Mouse (Mus musculus) olfactory bulb, adult 2 months (tissue): ENCODE data around the gene Akr1c19. TPM values are rescaled to one million over a fixed set of nuclear protein-coding genes. Genes with fewer than 3 reads are reported as not detected.
"Not testable (repeated sequence)": the region's sequence is repeated elsewhere in the genome, so short reads cannot be mapped to it uniquely, and the experiment has no call there.

Experiments
- H3K27ac ChIP-seq: fragments of 200-500 bp; 2 replicates; pipeline ENCODE4 v1.5.1; 2012; ENCODE audit warnings: low read depth, low read length; ENCODE audit not compliant: insufficient read depth
- H3K4me1 ChIP-seq: fragments of 200-500 bp; 2 replicates; pipeline ENCODE4 v1.6.1; 2012; ENCODE audit warnings: low read length; ENCODE audit not compliant: control insufficient read depth, insufficient read depth
- H3K4me3 ChIP-seq: fragments of 200-500 bp; 2 replicates; pipeline ENCODE4 v1.5.1; 2012; ENCODE audit warnings: mild to moderate bottlenecking, low read depth, low read length, moderate library complexity; ENCODE audit not compliant: insufficient read depth
- CTCF ChIP-seq: fragments of 200-500 bp; IDR thresholded peaks from 2 replicates; pipeline ENCODE4 v1.5.1; 2012; ENCODE audit warnings: low read depth, mild to moderate bottlenecking, low read length, moderate library complexity; ENCODE audit not compliant: insufficient read depth
- POLR2A ChIP-seq: fragments of 200-500 bp; IDR thresholded peaks from 2 replicates; pipeline ENCODE4 v1.6.1; 2012; ENCODE audit warnings: mild to moderate bottlenecking, low read depth, low read length, moderate library complexity; ENCODE audit not compliant: insufficient read depth
- WGBS: fragments of 180-500 bp; shearing (Covaris S2); methylation state at CpG from one replicate; pipeline ENCODE4 v1.1.7; 2018; 5-methylcytosine and 5-hydroxymethylcytosine counted together
- polyA plus RNA-seq: library from polyadenylated mRNA; stranded (reverse); fragments of >200 nt; gene quantifications from 2 replicates; pipeline ENCODE4 v1.2.4, GENCODE M21; 2012; ENCODE audit warnings: low replicate concordance; ENCODE audit not compliant: missing spikeins, insufficient read depth, insufficient read length

Akr1c19 gene
- polyA plus RNA-seq, result not detected in 2 replicates

GRCm38 (mm10) chr13:4228441-4228840 is at the start of gene Akr1c19:
Gene Akr1c19, plus strand, starts transcription at chr13:4228700.
- H3K4me1 ChIP-seq, result no peaks in the 10 kb centered on the region
- no peak within 1 kb of the TSS for H3K27ac ChIP-seq
- no peak within 1 kb of the TSS for H3K4me3 ChIP-seq
- TF ChIP-seq CTCF (no peak), POLR2A (no peak)
- WGBS, result 46% methylated on average over 1 of the region's 1 CpGs

DNA sequence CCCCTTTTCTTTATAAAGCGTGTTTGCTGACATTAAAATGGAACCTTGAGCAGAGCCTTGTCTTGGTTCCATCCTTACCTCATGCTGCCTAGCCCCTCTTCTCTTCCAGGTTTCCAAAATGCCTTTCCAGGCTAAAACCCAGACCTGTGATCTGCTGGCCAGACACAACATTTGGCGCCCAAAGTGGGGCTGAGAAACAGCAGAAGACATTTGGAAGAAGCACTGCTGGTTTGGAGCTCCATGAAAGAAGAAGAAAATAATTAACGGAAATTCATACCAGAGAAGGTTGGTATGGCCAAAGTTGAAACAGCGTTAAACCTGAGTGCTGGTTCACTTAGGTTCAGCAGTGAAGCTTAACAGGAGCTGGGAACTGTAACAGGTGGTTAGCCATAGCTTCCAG is 47.2 kb upstream of the Akr1c19 start:
- H3K27ac ChIP-seq, result not testable (repeated sequence)
- 97% methylated on average over 4 of the region's 4 CpGs for WGBS

DNA sequence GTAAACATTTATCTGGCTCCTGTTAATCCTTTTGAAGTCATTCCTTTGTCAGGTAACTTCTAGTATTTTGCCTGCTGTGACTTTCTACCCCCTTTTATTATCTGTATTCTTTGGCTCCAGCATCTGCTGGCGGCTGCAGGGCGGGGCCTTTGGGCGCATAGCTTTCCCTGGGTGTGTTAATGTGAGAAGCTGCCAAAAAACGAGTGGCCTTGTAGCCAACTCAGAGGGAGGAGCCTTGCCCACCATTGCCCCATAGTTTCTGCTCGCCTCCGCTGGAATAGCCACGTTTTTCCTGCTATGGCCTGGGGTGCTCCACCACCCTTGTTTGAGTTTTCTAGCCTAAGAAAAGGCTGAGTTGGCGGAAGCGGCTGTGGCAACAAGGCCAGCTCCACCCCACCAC is 45.4 kb upstream of the Akr1c19 start:
- Histone ChIP-seq H3K27ac (no peak overlapping the region), H3K4me1 (no peaks in the 10 kb centered on the region), H3K4me3 (no peak overlapping the region)
- WGBS, result 57% methylated on average over 9 of the region's 9 CpGs
- TF ChIP-seq CTCF, result no peak
- no peak for TF ChIP-seq POLR2A

More for the DNA sequence above, 47.2 kb upstream of the Akr1c19 start:
- not testable (repeated sequence) for H3K4me3 ChIP-seq, H3K4me1 ChIP-seq

GRCm38 (mm10) chr13:4186641-4187411 is 41.7 kb upstream of the Akr1c19 start:
- 84% methylated on average over 7 of the region's 7 CpGs for WGBS

GRCm38 (mm10) chr13:4188174-4188573 is 40.3 kb upstream of the Akr1c19 start:
- Histone ChIP-seq H3K4me3 (no peak overlapping the region), H3K27ac (no peak overlapping the region), H3K4me1 (no peaks in the 10 kb centered on the region)
- TF ChIP-seq CTCF, result no peak
- no peak for TF ChIP-seq POLR2A
- WGBS, result 78% methylated on average over 2 of the region's 2 CpGs

More at GRCm38 (mm10) chr13:4186641-4187411, 41.7 kb upstream of the Akr1c19 start:
- H3K27ac ChIP-seq, H3K4me3 ChIP-seq, H3K4me1 ChIP-seq: not testable (repeated sequence)

- WGBS, result 44% methylated on average over 3 of the region's 3 CpGs
- H3K4me1 ChIP-seq, result no peaks in the 10 kb centered on the region
- H3K4me3 ChIP-seq, result no peak within 1 kb of the TSS
- no peak for TF ChIP-seq POLR2A
- TF ChIP-seq CTCF, result no peak
- H3K27ac ChIP-seq, result no peak within 1 kb of the TSS
These were observed 37.6 kb upstream of the Akr1c19 start, which contains the start of gene Akr1c13 for GRCm38 (mm10) chr13:4190904-4191303. Gene Akr1c13, plus strand, starts transcription at chr13:4191150.

GRCm38 (mm10) chr13:4192511-4192910 is 36.0 kb upstream of the Akr1c19 start:
- no peak for TF ChIP-seq CTCF
- no peak for TF ChIP-seq POLR2A
- 77% methylated on average over 3 of the region's 3 CpGs for WGBS
- H3K4me3 ChIP-seq, result no peak overlapping the region
- no peak overlapping the region for H3K27ac ChIP-seq
- H3K4me1 ChIP-seq, result no peaks in the 10 kb centered on the region

- H3K4me1 ChIP-seq, result no peaks in the 10 kb centered on the region
- no peak overlapping the region for H3K4me3 ChIP-seq
- no peak overlapping the region for H3K27ac ChIP-seq
- TF ChIP-seq POLR2A (no peak), CTCF (no peak)
- 20% methylated on average over 1 of the region's 1 CpGs for WGBS
These were observed 22.2 kb upstream of the Akr1c19 start for GRCm38 (mm10) chr13:4206147-4206903.

DNA sequence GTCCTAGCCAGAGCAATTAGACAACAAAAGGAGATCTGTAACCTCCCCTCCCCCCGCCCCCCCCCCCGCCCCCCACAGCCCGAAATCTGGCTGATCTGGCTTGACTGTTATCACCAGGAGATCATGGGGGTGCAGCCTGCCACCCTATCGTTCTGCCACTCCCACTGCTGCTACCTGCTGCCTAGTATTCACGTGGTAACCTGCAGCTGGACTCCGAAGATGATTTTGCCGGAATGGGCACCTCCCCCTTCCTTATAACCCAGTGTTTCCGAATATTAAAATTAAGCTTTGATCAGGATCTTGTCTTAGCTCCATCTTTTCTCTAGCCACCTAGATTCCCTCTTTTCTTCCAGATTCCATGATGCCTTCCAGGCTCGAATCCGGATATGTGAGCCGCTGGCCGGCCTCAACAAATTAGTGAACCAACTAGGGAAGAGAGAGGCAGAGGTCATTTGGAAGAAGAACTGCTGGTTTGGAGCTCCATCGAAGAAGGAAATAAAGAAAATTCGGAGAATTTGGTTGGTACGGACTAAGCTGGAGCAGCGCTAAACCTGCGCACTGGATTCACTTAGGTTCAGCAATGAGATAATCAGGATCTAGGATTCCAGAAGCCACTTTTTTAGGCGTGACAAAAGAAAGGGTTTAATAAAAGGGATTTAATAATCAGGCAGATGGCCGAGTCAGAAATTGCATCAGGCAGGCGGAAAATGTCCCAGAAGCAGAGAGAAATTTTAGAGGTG is 16.8 kb upstream of the Akr1c19 start:
- WGBS, result 69% methylated on average over 19 of the region's 20 CpGs
- Histone ChIP-seq H3K27ac (no peak overlapping the region), H3K4me1 (no peaks in the 10 kb centered on the region), H3K4me3 (no peak overlapping the region)
- no peak for TF ChIP-seq CTCF
- no peak for TF ChIP-seq POLR2A
